Mouse (Mus musculus): ENCODE results near the gene Mfng.

Gene Mfng

GRCm38 (mm10) chr15:78712335-78713258, 60.7 kb downstream of the Mfng start:
- DNase-seq: no peak

GRCm38 (mm10) chr15:78711935-78712334, 61.3 kb downstream of the Mfng start:
- no peak for DNase-seq

GRCm38 (mm10) chr15:78710634-78711033, 62.6 kb downstream of the Mfng start:
- DNase-seq: no peak

GRCm38 (mm10) chr15:78709767-78710166, 63.5 kb downstream of the Mfng start:
- DNase-seq: peak in 1 of 2 experiments; percentile 23

GRCm38 (mm10) chr15:78706630-78707029, 66.6 kb downstream of the Mfng start:
- DNase-seq: no peak
